Mouse (Mus musculus): ENCODE data around the gene Gsto1. TPM values are rescaled to one million over a fixed set of nuclear protein-coding genes. Genes with fewer than 3 reads are reported as not detected.

Gene Gsto1
- total RNA-seq, 1 experiment from 2014 or later: 151 TPM

DNA sequence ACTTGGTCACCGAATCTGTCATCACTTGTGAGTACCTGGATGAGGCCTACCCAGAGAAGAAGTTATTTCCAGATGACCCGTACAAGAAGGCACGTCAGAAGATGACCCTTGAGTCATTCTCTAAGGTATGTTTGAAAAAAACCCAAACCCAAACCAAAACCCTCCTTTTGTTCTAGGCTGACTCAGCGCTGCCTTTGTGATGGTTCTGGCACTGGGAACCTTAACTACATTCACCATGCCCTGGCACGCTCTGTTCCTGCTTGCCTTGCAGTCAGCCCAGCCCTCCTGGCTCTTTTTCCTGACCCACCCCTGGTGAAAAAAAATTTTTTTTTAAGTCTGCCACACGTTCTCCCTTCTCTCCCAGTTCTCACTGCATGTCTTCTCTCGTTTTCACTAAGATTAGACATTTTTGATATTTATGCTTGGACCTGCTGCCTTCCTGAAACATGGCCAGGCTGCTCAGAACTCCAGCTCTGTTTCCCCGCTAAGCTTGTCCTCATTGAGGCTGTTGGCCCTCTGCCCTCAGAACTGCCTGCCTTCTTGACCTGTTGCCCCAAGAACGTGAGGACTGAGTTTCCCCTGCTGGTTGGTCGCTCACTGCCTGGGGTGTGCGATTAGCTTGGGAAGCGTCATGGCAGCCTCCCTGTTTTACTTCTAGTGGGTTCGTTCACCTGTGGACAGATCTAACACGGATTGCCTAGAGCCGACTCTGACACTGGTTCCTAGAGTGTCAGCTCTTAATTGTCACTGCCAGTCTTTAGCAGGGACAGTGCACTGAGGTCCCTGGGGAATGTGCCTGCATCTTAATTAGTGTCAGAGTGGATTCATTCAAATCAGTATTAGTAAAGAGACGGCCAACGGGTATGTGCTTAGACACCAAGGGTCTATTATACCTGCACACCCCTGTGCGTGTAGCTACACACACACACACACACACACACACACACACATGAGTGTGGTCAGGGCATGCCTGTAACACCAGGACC lies 3.5 kb downstream of the Gsto1 start:
- no peak for DNase-seq

DNA sequence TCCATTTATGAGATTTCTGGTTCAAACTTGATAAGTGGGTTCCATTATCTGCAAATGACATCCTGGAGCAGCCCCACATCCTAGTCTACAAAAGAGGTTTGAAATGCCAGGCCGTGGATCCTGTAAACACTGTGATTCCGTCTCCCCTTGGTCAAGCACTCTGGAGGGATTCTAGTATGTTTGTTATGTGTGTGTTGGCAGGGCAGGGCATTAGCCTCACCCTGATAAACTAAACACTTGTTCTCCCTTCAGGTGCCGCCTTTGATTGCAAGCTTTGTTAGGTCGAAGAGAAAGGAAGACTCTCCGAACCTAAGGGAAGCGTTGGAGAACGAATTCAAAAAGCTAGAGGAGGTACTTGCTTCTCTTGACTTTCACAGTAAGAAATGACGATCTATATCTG lies 4.4 kb downstream of the Gsto1 start:
- DNase-seq: no peak

DNA sequence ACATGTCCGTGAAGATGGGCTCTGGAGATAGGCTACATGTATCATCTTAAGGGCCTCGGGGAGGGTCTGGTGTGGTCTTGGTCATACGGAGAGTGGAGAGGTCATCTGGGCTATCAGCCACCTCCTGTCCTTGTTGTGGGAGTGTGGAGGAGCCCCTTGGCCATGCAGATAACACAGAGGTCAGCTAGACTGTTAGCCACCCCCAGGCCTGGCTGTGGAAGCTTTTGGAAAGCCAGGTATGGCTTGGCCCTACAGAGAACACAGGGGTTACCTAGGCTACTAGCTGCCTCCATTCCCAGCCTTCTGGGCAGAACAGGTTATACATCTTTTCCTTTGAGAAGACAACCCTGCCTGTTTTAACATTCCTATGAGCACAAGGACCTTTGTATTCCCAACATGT lies 7.8 kb downstream of the Gsto1 start:
- no peak for DNase-seq

DNA sequence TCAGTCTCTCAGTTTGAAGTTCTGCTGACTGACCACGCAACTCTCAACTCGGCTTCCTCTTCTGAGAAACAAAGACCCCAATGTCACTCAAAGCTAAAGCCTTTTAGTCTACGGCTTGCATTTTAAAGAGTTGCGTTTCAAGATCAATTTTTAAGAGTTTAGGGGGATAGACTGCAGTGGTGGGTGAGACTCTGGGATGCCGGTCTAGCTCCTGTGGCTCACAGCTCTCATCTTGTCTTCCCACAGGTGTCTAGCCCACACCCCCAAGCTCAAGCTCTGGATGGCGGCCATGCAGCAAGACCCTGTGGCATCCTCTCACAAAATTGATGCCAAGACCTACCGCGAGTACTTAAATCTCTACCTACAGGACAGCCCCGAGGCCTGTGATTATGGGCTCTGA lies 9.3 kb downstream of the Gsto1 start:
- DNase-seq: no peak

DNA sequence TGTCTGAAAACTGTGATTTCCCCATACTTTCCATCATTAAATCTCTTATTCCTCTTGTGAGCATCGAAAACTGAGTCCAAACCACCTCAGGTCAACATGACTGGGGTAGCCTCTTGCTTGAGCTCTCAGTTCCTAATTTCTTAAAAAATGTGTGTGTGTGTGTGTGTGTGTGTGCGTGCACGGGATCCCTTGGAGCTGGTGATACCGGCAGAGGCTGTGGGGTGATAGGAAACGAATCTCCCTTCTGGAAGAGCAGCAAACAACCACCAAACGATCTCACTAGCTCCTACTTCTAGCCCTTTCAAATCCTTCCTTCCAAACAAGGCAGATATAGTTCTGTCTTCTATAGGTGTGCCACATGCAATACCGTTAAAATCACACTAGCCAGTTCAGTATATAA lies 10.0 kb downstream of the Gsto1 start:
- DNase-seq: no peak

GRCm38 (mm10) chr19:47865353-47865947 lies 10.7 kb downstream of the Gsto1 start, which contains the start of gene Gsto2:
Gene Gsto2, plus strand, starts transcription at chr19:47865534.
- DNase-seq: peak; percentile 96

DNA sequence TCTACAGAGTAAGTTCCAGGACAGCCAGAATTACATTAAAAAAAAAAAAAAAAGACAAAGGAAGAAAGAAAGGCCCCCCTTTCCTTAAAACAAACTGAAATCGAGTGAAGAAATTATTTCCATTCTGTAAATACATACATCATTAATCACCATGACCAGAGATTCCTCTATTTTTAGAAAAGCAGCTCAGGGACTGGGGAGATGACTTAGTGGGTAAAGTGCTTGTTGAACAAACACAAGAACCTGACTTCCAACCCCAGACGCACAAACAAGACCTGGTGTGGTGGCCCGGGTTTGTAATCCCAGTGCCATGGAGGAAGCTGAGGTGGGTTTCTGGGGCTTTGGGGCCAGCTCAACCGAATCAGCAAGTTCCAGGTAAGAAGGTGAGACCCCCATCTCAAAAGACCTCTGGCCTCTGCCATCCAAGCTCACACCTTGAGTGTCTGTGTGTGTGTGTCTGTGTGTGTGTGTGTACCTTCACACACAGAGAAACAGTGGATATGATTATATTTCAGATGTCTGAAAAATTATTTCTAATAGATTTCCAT lies 12.9 kb downstream of the Gsto1 start:
- DNase-seq: no peak

DNA sequence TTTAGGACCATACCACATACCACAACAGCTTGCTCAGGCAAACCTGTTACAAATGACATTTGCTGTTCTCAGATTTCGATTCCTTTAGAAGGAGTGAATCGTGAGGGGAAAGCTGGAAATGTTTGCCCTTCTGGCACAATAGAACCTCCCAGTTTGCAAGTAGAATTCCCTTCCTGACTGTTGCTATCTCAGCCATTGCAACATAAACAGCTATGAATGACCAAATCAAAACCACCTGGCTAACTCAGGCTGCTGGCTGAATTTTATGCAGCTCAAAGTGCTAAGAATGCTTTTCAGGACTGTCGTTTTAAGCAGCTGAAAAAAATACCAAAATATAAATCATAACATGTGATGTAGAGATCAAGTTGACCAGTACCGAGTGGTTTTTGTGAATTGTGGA lies 14.2 kb downstream of the Gsto1 start:
- no peak for DNase-seq

DNA sequence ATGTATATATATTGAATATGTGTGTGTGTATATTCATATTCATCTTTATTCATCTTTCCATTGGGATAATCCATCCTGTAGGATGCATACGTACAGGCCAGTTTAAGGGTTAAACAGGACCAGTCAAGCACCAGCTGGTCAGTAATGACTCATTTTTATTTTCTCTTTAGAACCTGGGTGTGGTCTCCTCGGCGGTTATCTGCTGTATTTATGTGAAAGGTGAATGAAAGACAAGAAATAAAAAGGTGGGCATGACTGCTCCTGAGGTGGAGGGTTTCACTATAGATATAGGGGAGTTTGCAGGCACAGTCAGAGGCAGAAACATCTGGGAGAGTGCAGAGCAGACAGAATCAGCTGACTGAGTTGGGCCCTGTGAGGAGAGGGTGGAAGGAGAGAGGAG lies 14.7 kb downstream of the Gsto1 start:
- no peak for DNase-seq

DNA sequence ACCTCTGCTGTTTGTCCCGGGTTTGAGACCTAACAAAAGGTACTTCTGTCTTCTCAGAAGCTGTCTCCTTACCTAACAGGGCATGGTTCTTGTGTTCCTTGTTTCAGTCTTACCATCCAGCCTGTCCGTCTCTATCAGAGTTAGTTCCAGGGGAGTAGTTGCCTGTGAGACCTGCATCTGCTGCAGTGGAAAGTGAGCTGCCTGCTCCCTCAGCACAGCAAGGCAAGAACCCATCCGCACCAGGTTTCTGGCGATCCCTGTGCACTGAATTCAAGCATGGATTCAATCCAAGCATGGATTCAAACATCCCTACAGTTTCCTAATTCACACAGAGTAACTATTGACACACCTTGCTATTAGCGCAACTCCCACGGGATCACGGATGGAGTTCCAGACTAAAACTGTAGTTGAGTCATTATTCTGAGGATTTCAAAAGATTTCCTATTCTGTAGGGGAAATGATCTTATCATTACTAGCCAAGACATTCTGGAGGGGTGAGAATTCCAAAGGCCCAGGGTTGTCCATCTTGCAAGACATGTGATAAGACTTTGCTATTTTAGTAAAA lies 15.4 kb downstream of the Gsto1 start:
- DNase-seq: no peak

- DNase-seq: no peak
Observed at GRCm38 (mm10) chr19:47871515-47871914, 16.7 kb downstream of the Gsto1 start.

DNA sequence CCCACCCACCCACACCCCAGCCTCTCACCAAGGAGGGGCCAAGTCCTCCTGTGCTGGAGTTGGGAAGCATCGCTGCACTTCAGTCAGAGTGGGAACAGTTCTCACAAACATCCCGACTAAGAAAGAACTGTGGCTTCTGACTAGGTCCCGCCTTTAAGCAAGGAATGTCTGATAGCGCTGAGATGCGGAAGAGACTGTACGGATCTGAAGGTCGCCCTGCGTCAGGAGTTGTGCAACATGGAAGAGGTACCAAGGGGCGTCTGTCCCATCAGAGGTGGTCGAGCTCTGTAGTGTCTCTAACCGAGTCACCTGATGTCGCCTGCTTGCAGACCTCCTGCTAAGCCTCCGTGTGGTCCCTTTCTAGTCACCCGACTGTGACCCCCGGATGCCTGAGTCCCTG lies 21.5 kb downstream of the Gsto1 start:
- DNase-seq: no peak

- no peak for DNase-seq
Observed at GRCm38 (mm10) chr19:47881538-47881937, 26.8 kb downstream of the Gsto1 start.

GRCm38 (mm10) chr19:47882151-47882881 lies 27.5 kb downstream of the Gsto1 start:
- peak; percentile 91 for DNase-seq

DNA sequence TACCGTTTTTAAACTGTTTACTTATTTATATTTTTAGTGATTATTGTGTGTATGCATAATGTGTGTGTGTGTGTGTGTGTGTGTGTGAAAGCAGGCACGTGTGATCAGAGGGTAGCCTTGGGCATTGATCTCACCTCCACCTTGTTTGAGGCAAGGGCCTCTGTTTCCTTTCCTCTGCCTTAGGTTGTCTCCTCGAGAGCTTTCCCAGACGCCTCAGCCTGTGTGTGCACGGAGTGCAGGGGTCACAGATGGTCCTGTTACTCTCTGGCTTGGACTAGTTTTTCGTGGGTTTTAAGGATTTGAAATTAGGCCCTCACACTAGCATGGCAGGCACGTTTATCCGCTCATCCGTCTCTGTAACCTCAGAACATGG lies 28.1 kb downstream of the Gsto1 start:
- DNase-seq: no peak

DNA sequence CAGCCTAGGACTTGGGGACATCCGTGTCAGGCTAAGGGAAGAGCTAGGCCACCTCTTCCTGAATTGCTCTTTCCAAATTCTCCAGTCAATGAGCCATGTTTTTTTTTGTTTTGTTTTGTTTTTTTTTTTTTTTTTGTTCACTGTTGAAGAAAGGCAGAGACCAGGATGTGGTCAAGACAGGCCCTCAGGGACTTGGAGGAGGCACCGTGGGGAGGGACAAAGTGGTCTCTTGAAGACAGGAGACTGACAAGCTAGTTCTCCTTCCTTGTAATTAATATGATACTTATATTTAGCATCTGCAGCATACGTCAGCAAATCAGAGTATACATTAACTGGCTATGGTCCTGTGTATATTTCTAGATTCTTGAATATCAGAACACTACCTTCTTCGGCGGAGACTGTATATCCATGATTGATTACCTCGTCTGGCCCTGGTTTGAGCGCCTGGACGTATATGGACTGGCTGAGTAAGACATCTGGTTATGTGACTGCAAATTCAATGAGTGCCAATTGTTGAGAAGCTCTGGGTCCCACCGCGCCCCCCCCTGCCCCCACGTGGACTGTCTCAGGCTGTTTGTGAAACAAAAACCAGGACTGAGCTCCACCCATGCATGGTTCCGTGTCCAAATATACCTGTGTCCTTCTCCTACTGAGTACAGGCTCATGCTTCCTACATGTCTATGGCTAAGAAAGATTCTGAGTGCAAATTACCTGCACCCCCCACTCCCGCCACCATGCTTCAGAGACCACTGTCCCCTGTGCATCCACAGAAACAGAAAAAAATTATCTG lies 29.7 kb downstream of the Gsto1 start:
- DNase-seq: no peak

- no peak for DNase-seq
Observed at GRCm38 (mm10) chr19:47885191-47885743, 30.5 kb downstream of the Gsto1 start.

GRCm38 (mm10) chr19:47885886-47886285 lies 31.1 kb downstream of the Gsto1 start:
- no peak for DNase-seq

GRCm38 (mm10) chr19:47886617-47887016 lies 31.8 kb downstream of the Gsto1 start:
- DNase-seq: peak; percentile 69

- no peak for DNase-seq
Observed at GRCm38 (mm10) chr19:47887417-47887816, 32.6 kb downstream of the Gsto1 start.

GRCm38 (mm10) chr19:47888037-47888436 lies 33.3 kb downstream of the Gsto1 start:
- no peak for DNase-seq

Data from adrenal gland, postnatal 14 days (tissue).